Mouse (Mus musculus) hindbrain, embryonic 13.5 days (tissue): ENCODE measurements around the gene Pdlim1. TPM values are rescaled to one million over a fixed set of nuclear protein-coding genes. Genes with fewer than 3 reads are reported as not detected.

Source experiments
- ATAC-seq: fragments of 200-750 bp; cut with Nextera tagmentation; 2 replicates; pipeline ENCODE4 v1.8.0; 2017; ENCODE audit warnings: moderate TSS enrichment; ENCODE audit not compliant: low FRiP score
- H3K27ac ChIP-seq: fragments of 300-500 bp; sonication (generic); 2 replicates; pipeline ENCODE4 v1.5.1; 2015; ENCODE audit warnings: inconsistent platforms, mild to moderate bottlenecking, moderate library complexity
- H3K27me3 ChIP-seq: fragments of 300-500 bp; sonication (generic); 2 replicates; pipeline ENCODE4 v1.6.1; 2015; ENCODE audit warnings: mild to moderate bottlenecking, inconsistent platforms
- H3K36me3 ChIP-seq: fragments of 300-500 bp; sonication (generic); 2 replicates; pipeline ENCODE4 v1.6.1; 2015; ENCODE audit warnings: mild to moderate bottlenecking, inconsistent platforms
- H3K4me1 ChIP-seq: fragments of 300-500 bp; sonication (generic); replicated peaks from 2 replicates; pipeline ENCODE4 v1.6.1; 2015; ENCODE audit warnings: inconsistent platforms
- H3K4me2 ChIP-seq: fragments of 300-500 bp; sonication (generic); 2 replicates; pipeline ENCODE4 v1.6.1; 2015; ENCODE audit warnings: inconsistent platforms, mild to moderate bottlenecking, moderate library complexity
- H3K4me3 ChIP-seq: fragments of 300-500 bp; sonication (generic); 2 replicates; pipeline ENCODE4 v1.5.1; 2015; ENCODE audit warnings: mild to moderate bottlenecking, inconsistent platforms
- H3K9ac ChIP-seq: fragments of 300-500 bp; sonication (generic); 2 replicates; pipeline ENCODE4 v1.6.1; 2015; ENCODE audit warnings: mild to moderate bottlenecking, inconsistent platforms
- H3K9me3 ChIP-seq: fragments of 300-500 bp; sonication (generic); 2 replicates; pipeline ENCODE4 v1.6.1; 2016; ENCODE audit warnings: inconsistent platforms
- WGBS: fragments of 180-500 bp; shearing (Covaris S2); methylation state at CpG from one replicate; pipeline ENCODE4 v1.1.7; 2015; 5-methylcytosine and 5-hydroxymethylcytosine counted together
- polyA plus RNA-seq: library from polyadenylated mRNA; unstranded; fragments of >200 nt; fragmentation: Nextera tagmentation; extraction: Ambion mirVana; gene quantifications from 2 replicates; pipeline ENCODE4 v1.2.1, GENCODE M21; 2015

The Pdlim1 gene
- polyA plus RNA-seq = 13.8 and 14.7 TPM in 2 replicates

GRCm38 (mm10) chr19:40271308-40271892 is at the start of gene Pdlim1:
Gene Pdlim1, minus strand, starts transcription at chr19:40271842.
- WGBS = under 1% methylated on average over 52 of the region's 54 CpGs
- peaks cover 41% of the 10 kb centered on the region for H3K27me3 ChIP-seq
- ATAC-seq = peak; percentile 70
- H3K4me3 ChIP-seq = peak within 1 kb of the TSS; percentile 59
- H3K9me3 ChIP-seq = no peaks in the 10 kb centered on the region
- H3K9ac ChIP-seq = peak within 1 kb of the TSS; percentile 68
- peak within 1 kb of the TSS; percentile 97 for H3K4me2 ChIP-seq
- H3K27ac ChIP-seq = no peak within 1 kb of the TSS
- H3K36me3 ChIP-seq = no peaks in the 10 kb centered on the region
- H3K4me1 ChIP-seq = peaks cover 16% of the 10 kb centered on the region

- no peaks in the 10 kb centered on the region for H3K9me3 ChIP-seq
- 82% methylated on average over 3 of the region's 3 CpGs for WGBS
- no peaks in the 10 kb centered on the region for H3K27me3 ChIP-seq
- H3K4me1 ChIP-seq = 0 out of 2 replicates have a peak, but pooled peaks cover 12% of the 10 kb centered on the region
- no peak overlapping the region for H3K4me2 ChIP-seq
- no peak overlapping the region for H3K4me3 ChIP-seq
- H3K36me3 ChIP-seq = peaks cover 66% of the 10 kb centered on the region
- H3K27ac ChIP-seq = no peak overlapping the region
- no peak overlapping the region for H3K9ac ChIP-seq
- ATAC-seq = no peak
These were observed 47.6 kb upstream of the Pdlim1 start for GRCm38 (mm10) chr19:40319199-40319598.

- no peak overlapping the region for H3K4me2 ChIP-seq
- H3K9ac ChIP-seq = no peak overlapping the region
- H3K27ac ChIP-seq = no peak overlapping the region
- peaks cover 66% of the 10 kb centered on the region for H3K36me3 ChIP-seq
- no peak overlapping the region for H3K4me3 ChIP-seq
- H3K9me3 ChIP-seq = no peaks in the 10 kb centered on the region
- 14% methylated on average over 6 of the region's 6 CpGs for WGBS
- no peaks in the 10 kb centered on the region for H3K27me3 ChIP-seq
- 0 out of 2 replicates have a peak, but pooled peaks cover 7% of the 10 kb centered on the region for H3K4me1 ChIP-seq
- ATAC-seq = no peak
These were observed 46.9 kb upstream of the Pdlim1 start for GRCm38 (mm10) chr19:40318511-40318910.

GRCm38 (mm10) chr19:40317001-40317400 is 45.4 kb upstream of the Pdlim1 start:
- ATAC-seq = no peak
- no peak overlapping the region for H3K9ac ChIP-seq
- H3K4me1 ChIP-seq = no peaks in the 10 kb centered on the region
- no peak overlapping the region for H3K4me3 ChIP-seq
- no peaks in the 10 kb centered on the region for H3K9me3 ChIP-seq
- no peaks in the 10 kb centered on the region for H3K27me3 ChIP-seq
- no peak overlapping the region for H3K4me2 ChIP-seq
- peaks cover 62% of the 10 kb centered on the region for H3K36me3 ChIP-seq
- no peak overlapping the region for H3K27ac ChIP-seq
- 58% methylated on average over 4 of the region's 4 CpGs for WGBS

- Histone ChIP-seq H3K9ac (no peak overlapping the region), H3K27ac (no peak overlapping the region), H3K4me3 (no peak overlapping the region), H3K4me2 (no peak overlapping the region), H3K9me3 (no peaks in the 10 kb centered on the region), H3K27me3 (no peaks in the 10 kb centered on the region), H3K4me1 (no peaks in the 10 kb centered on the region), H3K36me3 (peaks cover 67% of the 10 kb centered on the region)
- no peak for ATAC-seq
- 94% methylated on average over 11 of the region's 11 CpGs for WGBS
These were observed 42.6 kb upstream of the Pdlim1 start for GRCm38 (mm10) chr19:40314252-40314651.

- H3K36me3 ChIP-seq = peaks cover 73% of the 10 kb centered on the region
These were observed 40.0 kb upstream of the Pdlim1 start for GRCm38 (mm10) chr19:40311631-40312030.

GRCm38 (mm10) chr19:40310410-40311130 is 38.9 kb upstream of the Pdlim1 start:
- Histone ChIP-seq H3K4me2 (no peak overlapping the region), H3K36me3 (peaks cover 66% of the 10 kb centered on the region), H3K9ac (no peak overlapping the region), H3K4me3 (no peak overlapping the region), H3K27me3 (no peaks in the 10 kb centered on the region), H3K4me1 (no peaks in the 10 kb centered on the region), H3K27ac (no peak overlapping the region), H3K9me3 (no peaks in the 10 kb centered on the region)
- ATAC-seq = no peak
- WGBS = 90% methylated on average over 15 of the region's 15 CpGs

More at GRCm38 (mm10) chr19:40311631-40312030, 40.0 kb upstream of the Pdlim1 start:
- H3K27ac ChIP-seq = no peak overlapping the region
- H3K9ac ChIP-seq = no peak overlapping the region
- no peak overlapping the region for H3K4me2 ChIP-seq
- H3K4me3 ChIP-seq = no peak overlapping the region
- no peaks in the 10 kb centered on the region for H3K4me1 ChIP-seq
- H3K27me3 ChIP-seq = no peaks in the 10 kb centered on the region
- WGBS = 96% methylated on average over 8 of the region's 8 CpGs
- H3K9me3 ChIP-seq = no peaks in the 10 kb centered on the region
- ATAC-seq = no peak

GRCm38 (mm10) chr19:40309911-40310310 is 38.3 kb upstream of the Pdlim1 start:
- H3K27ac ChIP-seq = no peak overlapping the region
- H3K36me3 ChIP-seq = peaks cover 69% of the 10 kb centered on the region
- no peaks in the 10 kb centered on the region for H3K9me3 ChIP-seq
- no peak for ATAC-seq
- no peaks in the 10 kb centered on the region for H3K27me3 ChIP-seq
- H3K4me3 ChIP-seq = no peak overlapping the region
- no peaks in the 10 kb centered on the region for H3K4me1 ChIP-seq
- H3K9ac ChIP-seq = no peak overlapping the region
- WGBS = 93% methylated on average over 12 of the region's 12 CpGs
- no peak overlapping the region for H3K4me2 ChIP-seq

- H3K36me3 ChIP-seq = peaks cover 65% of the 10 kb centered on the region
- no peak for ATAC-seq
- no peak overlapping the region for H3K9ac ChIP-seq
- no peaks in the 10 kb centered on the region for H3K9me3 ChIP-seq
- H3K27ac ChIP-seq = no peak overlapping the region
- H3K27me3 ChIP-seq = no peaks in the 10 kb centered on the region
- H3K4me2 ChIP-seq = no peak overlapping the region
- H3K4me3 ChIP-seq = no peak overlapping the region
- WGBS = 95% methylated on average over 7 of the region's 7 CpGs
- no peaks in the 10 kb centered on the region for H3K4me1 ChIP-seq
These were observed 35.9 kb upstream of the Pdlim1 start for GRCm38 (mm10) chr19:40307550-40307949.

GRCm38 (mm10) chr19:40306631-40307030 is 35.0 kb upstream of the Pdlim1 start:
- no peak overlapping the region for H3K4me2 ChIP-seq
- no peaks in the 10 kb centered on the region for H3K9me3 ChIP-seq
- no peak overlapping the region for H3K4me3 ChIP-seq
- no peak overlapping the region for H3K9ac ChIP-seq
- WGBS = 61% methylated on average over 2 of the region's 2 CpGs
- no peak overlapping the region for H3K27ac ChIP-seq
- peaks cover 61% of the 10 kb centered on the region for H3K36me3 ChIP-seq
- ATAC-seq = no peak
- H3K27me3 ChIP-seq = no peaks in the 10 kb centered on the region
- no peaks in the 10 kb centered on the region for H3K4me1 ChIP-seq

- Histone ChIP-seq H3K9ac (no peak overlapping the region), H3K27me3 (no peaks in the 10 kb centered on the region), H3K4me1 (peaks cover 3% of the 10 kb centered on the region), H3K27ac (no peak overlapping the region), H3K4me3 (no peak overlapping the region), H3K4me2 (no peak overlapping the region), H3K36me3 (peaks cover 60% of the 10 kb centered on the region), H3K9me3 (no peaks in the 10 kb centered on the region)
- 83% methylated on average over 7 of the region's 7 CpGs for WGBS
- ATAC-seq = no peak
These were observed 33.8 kb upstream of the Pdlim1 start for GRCm38 (mm10) chr19:40305456-40305855.

GRCm38 (mm10) chr19:40302916-40303315 is 31.3 kb upstream of the Pdlim1 start:
- H3K9me3 ChIP-seq = no peaks in the 10 kb centered on the region

GRCm38 (mm10) chr19:40302477-40302876 is 30.8 kb upstream of the Pdlim1 start:
- Histone ChIP-seq H3K27me3 (no peaks in the 10 kb centered on the region), H3K27ac (no peak overlapping the region), H3K4me2 (no peak overlapping the region), H3K4me3 (no peak overlapping the region), H3K9me3 (no peaks in the 10 kb centered on the region), H3K9ac (no peak overlapping the region), H3K36me3 (peaks cover 42% of the 10 kb centered on the region), H3K4me1 (peaks cover 24% of the 10 kb centered on the region)
- ATAC-seq = no peak
- WGBS = 92% methylated on average over 5 of the region's 5 CpGs

More at GRCm38 (mm10) chr19:40302916-40303315, 31.3 kb upstream of the Pdlim1 start:
- Histone ChIP-seq H3K9ac (no peak overlapping the region), H3K4me3 (no peak overlapping the region), H3K27ac (no peak overlapping the region), H3K27me3 (no peaks in the 10 kb centered on the region), H3K36me3 (peaks cover 47% of the 10 kb centered on the region), H3K4me1 (peaks cover 24% of the 10 kb centered on the region), H3K4me2 (no peak overlapping the region)
- 86% methylated on average over 9 of the region's 9 CpGs for WGBS
- no peak for ATAC-seq
